Mouse (Mus musculus): ENCODE results near the gene Gm10778. TPM values are rescaled to one million over a fixed set of nuclear protein-coding genes. Genes with fewer than 3 reads are reported as not detected.

Gm10778 gene
- total and polyA plus RNA-seq, 3 experiments, result 0.34 to 11.1 (median 7.9) TPM

DNA sequence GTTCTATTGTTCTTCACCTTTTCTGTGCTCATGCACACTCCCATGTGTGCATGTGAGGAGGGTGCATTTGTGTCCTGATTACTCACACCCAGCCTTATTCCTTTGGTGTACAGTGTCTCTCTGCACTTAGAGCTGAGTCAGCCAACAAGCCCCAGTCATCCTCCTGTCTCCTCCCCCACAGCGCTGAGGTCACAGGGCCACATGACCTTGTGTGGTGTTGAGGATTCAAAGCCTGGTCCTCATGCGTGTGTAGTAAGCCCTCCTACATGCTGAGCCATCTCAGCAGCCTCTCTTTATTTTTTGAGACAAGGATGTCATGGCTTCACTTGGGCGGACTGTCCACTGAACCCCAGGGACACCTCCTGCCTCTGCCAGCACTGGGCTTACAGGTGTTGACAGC, 36.1 kb upstream of the Gm10778 start:
- 0 out of 2 replicates have a peak, but pooled peaks cover 2% of the 10 kb centered on the region for H3K9me3 ChIP-seq (replicated peaks)
- ATAC-seq (ENCODE audit: extremely low read depth, insufficient number of reproducible peaks, low FRiP score, poor library complexity, severe bottlenecking) (no peak), DNase-seq (ENCODE audit: low spot score) (no peak)
- peaks cover 13% of the 10 kb centered on the region for H3K27me3 ChIP-seq (ENCODE audit: insufficient read depth, low read length)
- TF ChIP-seq TAL1 (conservative IDR thresholded peaks at IDR 0.05; ENCODE audit: low read depth, low read length) (no peak), CTCF (IDR thresholded peaks at IDR 0.05; ENCODE audit: low read depth, low read length) (no peak), POLR2AphosphoS5 (IDR thresholded peaks at IDR 0.05; ENCODE audit: insufficient replicate concordance, low read depth, low read length) (no peak), GATA1 (IDR thresholded peaks at IDR 0.05; ENCODE audit: borderline replicate concordance, low read length) (no peak), GATA2 (IDR thresholded peaks at IDR 0.05; ENCODE audit: borderline replicate concordance, low read depth, low read length) (no peak)
- peaks cover 23% of the 10 kb centered on the region for H3K36me3 ChIP-seq (replicated peaks)
- H3K4me3 ChIP-seq (ENCODE audit: low read depth, low read length), result no peak overlapping the region
- peaks cover 10% of the 10 kb centered on the region for H3K4me1 ChIP-seq (ENCODE audit: insufficient read depth, low read depth, low read length)

DNA sequence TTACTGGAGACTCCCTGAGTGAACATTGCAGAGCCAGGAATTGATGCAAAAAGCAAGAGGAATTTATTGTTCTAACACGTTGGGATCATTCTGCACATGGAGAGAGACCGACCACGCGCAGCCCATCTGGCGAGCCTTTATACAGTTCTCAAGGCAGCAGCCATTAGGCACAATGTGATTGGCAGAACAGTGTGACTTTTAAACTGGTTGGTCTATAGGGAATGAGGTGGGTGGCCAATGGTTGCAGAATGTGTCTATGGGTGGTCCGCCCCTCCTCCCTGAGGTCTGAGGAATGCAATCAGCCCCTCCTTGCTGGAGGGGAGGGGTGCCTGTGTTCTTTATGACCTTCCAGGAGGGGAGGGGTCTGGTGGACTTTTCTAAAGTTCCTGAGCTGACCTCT, 33.4 kb upstream of the Gm10778 start:
- TF ChIP-seq TAL1 (conservative IDR thresholded peaks at IDR 0.05; ENCODE audit: low read depth, low read length) (no peak), GATA1 (IDR thresholded peaks at IDR 0.05; ENCODE audit: borderline replicate concordance, low read length) (no peak), POLR2AphosphoS5 (IDR thresholded peaks at IDR 0.05; ENCODE audit: insufficient replicate concordance, low read depth, low read length) (no peak), GATA2 (IDR thresholded peaks at IDR 0.05; ENCODE audit: borderline replicate concordance, low read depth, low read length) (no peak), CTCF (IDR thresholded peaks at IDR 0.05; ENCODE audit: low read depth, low read length) (no peak)
- no peak for DNase-seq (ENCODE audit: low spot score)
- H3K4me3 ChIP-seq (ENCODE audit: low read depth, low read length), result no peak overlapping the region
- H3K4me1 ChIP-seq (ENCODE audit: insufficient read depth, low read depth, low read length), result peaks cover 5% of the 10 kb centered on the region
- peaks cover 13% of the 10 kb centered on the region for H3K27me3 ChIP-seq (ENCODE audit: insufficient read depth, low read length)
- peaks cover 3% of the 10 kb centered on the region for H3K36me3 ChIP-seq (replicated peaks)
- 0 out of 2 replicates have a peak, but pooled peaks cover 2% of the 10 kb centered on the region for H3K9me3 ChIP-seq (replicated peaks)
- ATAC-seq (ENCODE audit: extremely low read depth, insufficient number of reproducible peaks, low FRiP score, poor library complexity, severe bottlenecking), result no peak

DNA sequence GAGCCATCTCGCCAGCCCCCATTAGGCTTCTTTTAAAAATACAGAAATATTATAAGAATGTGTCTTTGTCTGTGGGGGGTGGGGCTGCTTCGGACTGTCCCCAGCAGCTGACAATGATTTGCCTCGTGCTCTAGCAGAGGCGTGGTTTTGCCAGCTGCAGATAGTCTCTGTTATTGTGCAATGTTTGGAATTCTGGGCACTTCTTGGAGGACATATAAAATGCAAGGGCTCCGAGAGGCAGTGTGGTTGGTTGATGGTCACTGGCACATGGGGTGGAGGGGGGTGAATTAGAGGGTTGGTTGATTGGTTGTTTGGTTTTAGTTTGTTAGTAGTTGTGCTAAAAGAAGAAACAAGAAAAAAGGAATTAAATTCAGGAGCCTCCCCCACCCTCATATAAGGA, 28.9 kb upstream of the Gm10778 start:
- DNase-seq (ENCODE audit: low spot score) (no peak), ATAC-seq (ENCODE audit: extremely low read depth, insufficient number of reproducible peaks, low FRiP score, poor library complexity, severe bottlenecking) (no peak)
- H3K4me1 ChIP-seq (ENCODE audit: insufficient read depth, low read depth, low read length), result peaks cover 18% of the 10 kb centered on the region
- H3K4me3 ChIP-seq (ENCODE audit: low read depth, low read length), result no peak overlapping the region
- peaks cover 46% of the 10 kb centered on the region for H3K36me3 ChIP-seq (replicated peaks)
- no peak for TF ChIP-seq GATA2 (IDR thresholded peaks at IDR 0.05; ENCODE audit: borderline replicate concordance, low read depth, low read length)
- peaks cover 11% of the 10 kb centered on the region for H3K27me3 ChIP-seq (ENCODE audit: insufficient read depth, low read length)
- no peaks in the 10 kb centered on the region for H3K9me3 ChIP-seq (replicated peaks)

DNA sequence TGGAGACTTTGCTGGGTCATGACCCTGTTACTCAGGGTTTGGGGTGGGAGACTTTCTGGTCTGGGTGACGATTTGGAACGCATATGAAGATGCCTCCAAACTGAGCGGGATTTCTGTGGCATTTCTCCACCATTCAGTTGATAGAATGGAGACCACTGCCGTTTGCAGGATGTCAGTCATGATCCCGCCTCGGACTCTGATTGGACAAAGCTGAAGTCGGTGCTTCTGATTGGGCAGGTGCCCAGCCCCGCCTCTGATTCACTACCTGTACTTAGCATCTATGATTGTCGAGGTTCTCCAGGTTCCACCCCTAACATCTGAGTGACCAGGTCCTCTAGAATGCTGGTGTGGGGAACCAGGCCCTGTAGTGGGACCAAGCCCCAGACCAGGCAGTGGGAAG, 28.1 kb upstream of the Gm10778 start:
- no peak for DNase-seq (ENCODE audit: low spot score)
- H3K4me3 ChIP-seq (ENCODE audit: low read depth, low read length), result no peak overlapping the region
- TF ChIP-seq TAL1 (conservative IDR thresholded peaks at IDR 0.05; ENCODE audit: low read depth, low read length), result no peak
- no peak for TF ChIP-seq CTCF (IDR thresholded peaks at IDR 0.05; ENCODE audit: low read depth, low read length)
- no peak for TF ChIP-seq POLR2AphosphoS5 (IDR thresholded peaks at IDR 0.05; ENCODE audit: insufficient replicate concordance, low read depth, low read length)
- no peak for TF ChIP-seq GATA1 (IDR thresholded peaks at IDR 0.05; ENCODE audit: borderline replicate concordance, low read length)
- TF ChIP-seq GATA2 (IDR thresholded peaks at IDR 0.05; ENCODE audit: borderline replicate concordance, low read depth, low read length), result no peak
- peaks cover 21% of the 10 kb centered on the region for H3K4me1 ChIP-seq (ENCODE audit: insufficient read depth, low read depth, low read length)
- H3K36me3 ChIP-seq (replicated peaks), result peaks cover 54% of the 10 kb centered on the region
- ATAC-seq (ENCODE audit: extremely low read depth, insufficient number of reproducible peaks, low FRiP score, poor library complexity, severe bottlenecking), result no peak
- H3K9me3 ChIP-seq (replicated peaks), result no peaks in the 10 kb centered on the region
- peaks cover 6% of the 10 kb centered on the region for H3K27me3 ChIP-seq (ENCODE audit: insufficient read depth, low read length)

DNA sequence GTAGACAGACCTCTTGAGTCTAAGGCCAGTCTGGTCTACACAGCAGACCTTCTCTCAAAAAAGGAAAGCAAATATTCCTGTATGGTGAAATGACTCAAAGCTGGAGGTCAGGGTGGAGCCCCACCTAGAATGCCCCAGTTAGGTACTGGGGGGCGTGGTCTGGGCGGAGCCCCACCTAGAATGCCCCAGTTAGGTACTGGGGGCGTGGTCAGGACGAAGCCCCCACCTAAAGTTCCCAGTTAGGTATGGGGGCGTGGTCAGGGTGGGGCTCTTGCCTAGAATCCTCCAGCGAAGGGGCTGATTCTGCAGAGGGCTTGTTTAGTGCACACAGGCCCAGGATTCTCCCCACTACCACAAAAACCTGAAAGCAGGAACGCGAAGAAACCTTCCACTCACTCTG, 25.4 kb upstream of the Gm10778 start:
- H3K9me3 ChIP-seq (replicated peaks), result no peaks in the 10 kb centered on the region
- no peak for ATAC-seq (ENCODE audit: extremely low read depth, insufficient number of reproducible peaks, low FRiP score, poor library complexity, severe bottlenecking)
- peaks cover 44% of the 10 kb centered on the region for H3K4me1 ChIP-seq (ENCODE audit: insufficient read depth, low read depth, low read length)
- DNase-seq (ENCODE audit: low spot score), result no peak
- peak overlapping the region; percentile 3; the same call in 1 of the 2 replicates for H3K4me3 ChIP-seq (ENCODE audit: low read depth, low read length)
- H3K36me3 ChIP-seq (replicated peaks), result peaks cover 64% of the 10 kb centered on the region
- no peaks in the 10 kb centered on the region for H3K27me3 ChIP-seq (ENCODE audit: insufficient read depth, low read length)
- TF ChIP-seq GATA1 (IDR thresholded peaks at IDR 0.05; ENCODE audit: borderline replicate concordance, low read length) (no peak), POLR2AphosphoS5 (IDR thresholded peaks at IDR 0.05; ENCODE audit: insufficient replicate concordance, low read depth, low read length) (no peak), CTCF (IDR thresholded peaks at IDR 0.05; ENCODE audit: low read depth, low read length) (no peak), TAL1 (conservative IDR thresholded peaks at IDR 0.05; ENCODE audit: low read depth, low read length) (no peak), GATA2 (IDR thresholded peaks at IDR 0.05; ENCODE audit: borderline replicate concordance, low read depth, low read length) (no peak)

DNA sequence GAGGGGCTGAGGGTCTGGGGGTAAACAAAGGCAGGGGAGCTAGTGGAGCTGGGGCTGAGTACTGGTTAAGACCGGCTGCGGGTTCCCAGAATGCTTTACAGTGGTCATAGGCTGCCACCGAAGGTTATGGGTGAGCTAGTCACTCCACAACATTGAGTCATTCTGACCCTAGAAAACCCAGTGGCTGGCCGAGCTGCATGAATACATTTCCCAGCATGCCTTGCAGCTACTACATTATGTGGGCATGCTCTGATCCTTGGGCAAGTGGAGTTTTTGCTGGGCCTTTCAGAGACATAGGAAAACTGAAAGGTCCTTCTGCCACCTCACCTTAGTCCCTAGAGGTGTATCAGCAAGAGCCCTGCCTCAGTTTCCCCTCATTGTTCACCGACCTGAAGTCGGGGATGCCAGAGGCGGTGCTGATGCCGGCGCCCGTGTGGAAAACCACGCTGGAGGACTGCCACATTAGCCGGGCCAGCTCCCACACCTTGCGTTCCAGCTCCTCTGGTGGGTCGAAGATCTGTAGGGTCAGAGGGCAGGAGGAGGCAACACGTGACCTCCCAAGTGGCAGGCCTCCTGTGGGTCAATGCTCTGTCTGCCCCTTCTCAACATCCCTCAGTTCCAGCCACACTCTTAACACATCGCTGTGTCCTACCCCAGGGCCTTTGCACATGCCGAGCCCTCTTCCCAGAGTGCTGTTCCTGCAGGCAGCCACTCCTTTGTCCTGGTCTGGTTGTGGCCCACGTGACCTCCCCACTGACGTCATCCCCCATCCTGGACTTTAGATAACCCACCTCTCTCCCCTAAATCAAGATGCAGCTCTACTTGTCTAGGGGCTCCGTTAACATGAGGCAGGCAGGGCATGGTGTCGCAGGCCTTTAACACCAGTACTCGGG, 22.5 kb upstream of the Gm10778 start:
- Histone ChIP-seq H3K4me3 (ENCODE audit: low read depth, low read length) (peak overlapping the region; percentile 84), H3K4me1 (ENCODE audit: insufficient read depth, low read depth, low read length) (peaks cover 61% of the 10 kb centered on the region), H3K36me3 (replicated peaks) (peaks cover 53% of the 10 kb centered on the region), H3K9me3 (replicated peaks) (no peaks in the 10 kb centered on the region), H3K27me3 (ENCODE audit: insufficient read depth, low read length) (peaks cover under 1% of the 10 kb centered on the region; the same call in 1 of the 2 replicates)
- TF ChIP-seq GATA2 (IDR thresholded peaks at IDR 0.05; ENCODE audit: borderline replicate concordance, low read depth, low read length), result no peak
- no peak for TF ChIP-seq CTCF (IDR thresholded peaks at IDR 0.05; ENCODE audit: low read depth, low read length)
- no peak for TF ChIP-seq GATA1 (IDR thresholded peaks at IDR 0.05; ENCODE audit: borderline replicate concordance, low read length)
- TF ChIP-seq POLR2AphosphoS5 (IDR thresholded peaks at IDR 0.05; ENCODE audit: insufficient replicate concordance, low read depth, low read length), result no peak
- no peak for TF ChIP-seq TAL1 (conservative IDR thresholded peaks at IDR 0.05; ENCODE audit: low read depth, low read length)
- ATAC-seq (ENCODE audit: extremely low read depth, insufficient number of reproducible peaks, low FRiP score, poor library complexity, severe bottlenecking) (no peak), DNase-seq (ENCODE audit: low spot score) (no peak)

All from G1E (cell line).